Mouse (Mus musculus): ENCODE results near the gene Ctbp2. TPM values are rescaled to one million over a fixed set of nuclear protein-coding genes. Genes with fewer than 3 reads are reported as not detected.

Ctbp2 gene
- polyA plus RNA-seq, 1 experiment from 2014 or later, result 50.5 TPM

GRCm38 (mm10) chr7:133035901-133036300, 88.3 kb downstream of the Ctbp2 start:
- Histone ChIP-seq H3K4me2 (no peak overlapping the region), H3K9ac (replicated peaks) (no peak overlapping the region), H3K27ac (replicated peaks) (no peak overlapping the region), H3K4me3 (replicated peaks) (no peak overlapping the region), H3K9me3 (replicated peaks) (no peaks in the 10 kb centered on the region), H3K27me3 (replicated peaks) (no peaks in the 10 kb centered on the region), H3K4me1 (peaks cover 44% of the 10 kb centered on the region), H3K36me3 (no peaks in the 10 kb centered on the region)
- no peak for ATAC-seq (ENCODE audit: low FRiP score)

GRCm38 (mm10) chr7:133032589-133033203, 91.5 kb downstream of the Ctbp2 start:
- Histone ChIP-seq H3K9ac (replicated peaks) (no peak overlapping the region), H3K27me3 (replicated peaks) (no peaks in the 10 kb centered on the region), H3K9me3 (replicated peaks) (no peaks in the 10 kb centered on the region), H3K4me2 (no peak overlapping the region), H3K4me3 (replicated peaks) (no peak overlapping the region), H3K27ac (replicated peaks) (peak overlapping the region; percentile 56; the same call in 1 of the 2 replicates), H3K36me3 (no peaks in the 10 kb centered on the region), H3K4me1 (peaks cover 39% of the 10 kb centered on the region)
- ATAC-seq (ENCODE audit: low FRiP score), result peak; percentile 79
- 44% methylated on average over 9 of the region's 9 CpGs for WGBS

GRCm38 (mm10) chr7:133029496-133030047, 94.6 kb downstream of the Ctbp2 start:
- H3K4me2 ChIP-seq, result no peak overlapping the region
- peaks cover 29% of the 10 kb centered on the region for H3K4me1 ChIP-seq
- H3K9ac ChIP-seq (replicated peaks), result no peak overlapping the region

GRCm38 (mm10) chr7:133029004-133029403, 95.2 kb downstream of the Ctbp2 start:
- WGBS, result 90% methylated on average over 8 of the region's 8 CpGs

More at GRCm38 (mm10) chr7:133029496-133030047, 94.6 kb downstream of the Ctbp2 start:
- WGBS, result 83% methylated on average over 8 of the region's 8 CpGs
- Histone ChIP-seq H3K27me3 (replicated peaks) (no peaks in the 10 kb centered on the region), H3K36me3 (no peaks in the 10 kb centered on the region), H3K9me3 (replicated peaks) (no peaks in the 10 kb centered on the region), H3K27ac (replicated peaks) (no peak overlapping the region), H3K4me3 (replicated peaks) (no peak overlapping the region)
- no peak for ATAC-seq (ENCODE audit: low FRiP score)

GRCm38 (mm10) chr7:133027930-133028329, 96.2 kb downstream of the Ctbp2 start:
- WGBS, result 89% methylated on average over 4 of the region's 4 CpGs
- Histone ChIP-seq H3K4me3 (replicated peaks) (no peak overlapping the region), H3K4me1 (peaks cover 14% of the 10 kb centered on the region), H3K4me2 (no peak overlapping the region), H3K9ac (replicated peaks) (no peak overlapping the region), H3K9me3 (replicated peaks) (no peaks in the 10 kb centered on the region), H3K36me3 (no peaks in the 10 kb centered on the region), H3K27me3 (replicated peaks) (no peaks in the 10 kb centered on the region), H3K27ac (replicated peaks) (no peak overlapping the region)
- ATAC-seq (ENCODE audit: low FRiP score), result no peak

More at GRCm38 (mm10) chr7:133029004-133029403, 95.2 kb downstream of the Ctbp2 start:
- peaks cover 25% of the 10 kb centered on the region for H3K4me1 ChIP-seq
- no peaks in the 10 kb centered on the region for H3K9me3 ChIP-seq (replicated peaks)
- no peak overlapping the region for H3K9ac ChIP-seq (replicated peaks)
- no peak overlapping the region for H3K4me2 ChIP-seq
- H3K27ac ChIP-seq (replicated peaks), result no peak overlapping the region
- no peaks in the 10 kb centered on the region for H3K27me3 ChIP-seq (replicated peaks)
- H3K4me3 ChIP-seq (replicated peaks), result no peak overlapping the region
- no peak for ATAC-seq (ENCODE audit: low FRiP score)
- no peaks in the 10 kb centered on the region for H3K36me3 ChIP-seq

- Histone ChIP-seq H3K4me3 (replicated peaks) (no peak overlapping the region), H3K27me3 (replicated peaks) (no peaks in the 10 kb centered on the region), H3K36me3 (no peaks in the 10 kb centered on the region), H3K4me1 (peaks cover 22% of the 10 kb centered on the region), H3K9ac (replicated peaks) (no peak overlapping the region), H3K4me2 (no peak overlapping the region), H3K27ac (replicated peaks) (no peak overlapping the region), H3K9me3 (replicated peaks) (no peaks in the 10 kb centered on the region)
- ATAC-seq (ENCODE audit: low FRiP score), result no peak
- 55% methylated on average over 1 of the region's 1 CpGs for WGBS
Observed at GRCm38 (mm10) chr7:133024694-133025093, 99.5 kb downstream of the Ctbp2 start.

- Histone ChIP-seq H3K4me2 (no peak overlapping the region), H3K4me3 (replicated peaks) (no peak overlapping the region), H3K4me1 (peaks cover 36% of the 10 kb centered on the region), H3K9ac (replicated peaks) (no peak overlapping the region), H3K27me3 (replicated peaks) (no peaks in the 10 kb centered on the region), H3K36me3 (no peaks in the 10 kb centered on the region), H3K27ac (replicated peaks) (0 out of 2 replicates have a peak overlapping the region, but pooled peaks have one; percentile 3), H3K9me3 (replicated peaks) (no peaks in the 10 kb centered on the region)
- WGBS, result 38% methylated on average over 6 of the region's 6 CpGs
- no peak for ATAC-seq (ENCODE audit: low FRiP score)
Observed at GRCm38 (mm10) chr7:133019481-133020020, 104.6 kb downstream of the Ctbp2 start.

- 77% methylated on average over 7 of the region's 7 CpGs for WGBS
- ATAC-seq (ENCODE audit: low FRiP score), result no peak
- no peaks in the 10 kb centered on the region for H3K36me3 ChIP-seq
Observed at GRCm38 (mm10) chr7:133018961-133019360, 105.2 kb downstream of the Ctbp2 start.

GRCm38 (mm10) chr7:133015416-133016070, 108.6 kb downstream of the Ctbp2 start:
- H3K9me3 ChIP-seq (replicated peaks), result no peaks in the 10 kb centered on the region
- H3K27me3 ChIP-seq (replicated peaks), result no peaks in the 10 kb centered on the region
- peaks cover 70% of the 10 kb centered on the region for H3K4me1 ChIP-seq
- peak overlapping the region; percentile 5; the same call in 1 of the 2 replicates for H3K4me2 ChIP-seq
- no peak for ATAC-seq (ENCODE audit: low FRiP score)
- H3K9ac ChIP-seq (replicated peaks), result 0 out of 2 replicates have a peak overlapping the region, but pooled peaks have one; percentile 17
- H3K27ac ChIP-seq (replicated peaks), result peak overlapping the region; percentile 48; the same call in 1 of the 2 replicates
- no peak overlapping the region for H3K4me3 ChIP-seq (replicated peaks)
- WGBS, result 34% methylated on average over 7 of the region's 7 CpGs
- no peaks in the 10 kb centered on the region for H3K36me3 ChIP-seq

More at GRCm38 (mm10) chr7:133018961-133019360, 105.2 kb downstream of the Ctbp2 start:
- Histone ChIP-seq H3K4me2 (no peak overlapping the region), H3K27me3 (replicated peaks) (no peaks in the 10 kb centered on the region), H3K9ac (replicated peaks) (no peak overlapping the region), H3K4me1 (peaks cover 42% of the 10 kb centered on the region), H3K9me3 (replicated peaks) (no peaks in the 10 kb centered on the region), H3K27ac (replicated peaks) (no peak overlapping the region), H3K4me3 (replicated peaks) (no peak overlapping the region)

GRCm38 (mm10) chr7:133014631-133015030, 109.5 kb downstream of the Ctbp2 start:
- Histone ChIP-seq H3K27ac (replicated peaks) (0 out of 2 replicates have a peak overlapping the region, but pooled peaks have one; percentile 18), H3K4me1 (peaks cover 71% of the 10 kb centered on the region), H3K9ac (replicated peaks) (no peak overlapping the region), H3K4me2 (no peak overlapping the region), H3K36me3 (no peaks in the 10 kb centered on the region), H3K4me3 (replicated peaks) (no peak overlapping the region), H3K9me3 (replicated peaks) (no peaks in the 10 kb centered on the region), H3K27me3 (replicated peaks) (no peaks in the 10 kb centered on the region)
- ATAC-seq (ENCODE audit: low FRiP score), result no peak
- WGBS, result 89% methylated on average over 14 of the region's 14 CpGs

GRCm38 (mm10) chr7:133013923-133014322, 110.2 kb downstream of the Ctbp2 start:
- 95% methylated on average over 10 of the region's 10 CpGs for WGBS
- H3K9ac ChIP-seq (replicated peaks), result no peak overlapping the region
- peaks cover 73% of the 10 kb centered on the region for H3K4me1 ChIP-seq

More at GRCm38 (mm10) chr7:133013923-133014322, 110.2 kb downstream of the Ctbp2 start:
- no peak for ATAC-seq (ENCODE audit: low FRiP score)
- no peak overlapping the region for H3K27ac ChIP-seq (replicated peaks)
- H3K27me3 ChIP-seq (replicated peaks), result no peaks in the 10 kb centered on the region
- no peaks in the 10 kb centered on the region for H3K9me3 ChIP-seq (replicated peaks)
- no peaks in the 10 kb centered on the region for H3K36me3 ChIP-seq
- no peak overlapping the region for H3K4me2 ChIP-seq
- no peak overlapping the region for H3K4me3 ChIP-seq (replicated peaks)
